Mouse (Mus musculus): ENCODE results near the gene Bcl10.

DNA sequence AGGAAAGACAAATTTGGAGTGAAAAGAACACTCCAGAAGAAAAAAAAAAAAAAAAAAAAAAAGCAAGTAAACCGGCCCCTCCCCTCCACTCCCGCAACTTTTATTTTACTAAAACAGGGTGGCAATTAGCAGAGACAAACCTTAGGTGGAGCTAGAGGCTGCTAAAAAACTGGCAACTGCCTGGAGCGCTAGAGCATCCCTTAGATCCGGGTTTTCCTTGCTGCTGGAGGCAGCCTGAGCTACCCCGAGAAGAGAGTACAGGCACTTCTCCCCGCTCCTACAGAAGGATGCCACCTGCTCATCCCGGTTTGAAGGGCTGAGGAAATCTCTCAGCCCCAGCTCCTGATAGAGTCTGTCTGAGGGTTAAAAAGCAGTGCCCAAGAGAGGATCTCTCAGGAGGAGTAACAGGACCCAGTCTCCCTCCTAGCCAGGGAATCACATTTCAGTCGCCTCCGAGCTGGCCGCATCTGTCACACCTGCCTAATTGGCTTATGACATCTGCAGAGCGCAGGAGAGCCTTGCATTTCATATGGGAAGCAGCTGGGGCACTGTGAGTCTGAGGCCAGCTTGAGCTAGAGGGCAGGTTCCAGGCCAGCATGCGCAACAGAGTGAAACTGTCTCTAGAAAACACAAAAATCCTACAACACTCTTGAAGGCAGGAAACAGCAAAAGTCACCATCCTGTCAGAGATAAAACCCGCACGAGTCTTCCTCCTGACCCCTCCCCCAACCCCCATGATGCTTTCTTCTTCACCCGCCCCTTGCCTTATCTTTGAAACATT, 27.6 kb downstream of the Bcl10 start:
- TF ChIP-seq CTCF (IDR thresholded peaks at IDR 0.05; ENCODE audit: extremely low read depth, insufficient read length, insufficient replicate concordance, low read depth, low read length) (peak; percentile 55; the same call in 1 of the 2 replicates), POLR2A (IDR thresholded peaks at IDR 0.05; ENCODE audit: low read depth, low read length) (no peak)
